Mouse (Mus musculus): Measurements from ENCODE around the gene Skiv2l. TPM values are rescaled to one million over a fixed set of nuclear protein-coding genes. Genes with fewer than 3 reads are reported as not detected.
"Not testable (repeated sequence)": the region's sequence is repeated elsewhere in the genome, so short reads cannot be mapped to it uniquely, and the experiment has no call there.

The Skiv2l gene
- polyA plus RNA-seq, 1 experiment from 2014 or later = 34.0 TPM

DNA sequence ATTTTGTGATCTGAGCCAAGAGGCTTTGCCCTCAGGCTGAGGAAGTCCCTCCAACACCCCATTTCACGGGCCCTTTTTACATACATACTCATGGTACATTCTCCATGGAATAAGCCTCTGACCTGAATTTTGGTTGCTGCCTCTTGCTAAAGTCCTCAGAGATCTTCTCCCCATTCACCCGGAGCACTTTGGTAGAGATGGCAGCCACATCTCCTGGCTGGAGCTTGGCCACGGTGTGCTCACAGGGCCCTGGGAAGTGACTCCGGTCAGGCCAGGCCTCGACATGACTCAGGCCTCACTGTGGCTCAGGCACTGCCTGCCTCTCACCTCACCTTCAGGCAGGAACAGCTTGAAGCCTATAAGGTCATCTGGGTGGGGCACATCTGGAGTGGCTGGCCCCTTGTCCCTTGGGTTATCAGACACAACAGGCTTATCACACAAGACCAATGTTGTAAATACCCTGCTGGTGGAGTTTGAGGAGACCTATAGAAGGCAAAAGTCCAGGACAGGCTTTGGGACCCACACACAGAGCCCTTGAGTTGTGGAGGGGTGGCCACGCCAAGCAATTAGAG is 9.2 kb downstream of the Skiv2l start:
- Histone ChIP-seq H3K27ac (peak overlapping the region; percentile 65), H3K4me1 (peaks cover 46% of the 10 kb centered on the region), H3K9ac (peak overlapping the region; percentile 51; the same call in 1 of the 2 replicates), H3K36me3 (peaks cover 80% of the 10 kb centered on the region), H3K4me3 (no peak overlapping the region), H3K27me3 (replicated peaks) (no peaks in the 10 kb centered on the region), H3K9me3 (replicated peaks) (no peaks in the 10 kb centered on the region), H3K4me2 (peak overlapping the region; percentile 37)
- WGBS (ENCODE audit: insufficient replicate concordance) = 70% methylated on average over 6 of the region's 6 CpGs
- ATAC-seq = peak; percentile 23; the same call in 1 of the 2 replicates

DNA sequence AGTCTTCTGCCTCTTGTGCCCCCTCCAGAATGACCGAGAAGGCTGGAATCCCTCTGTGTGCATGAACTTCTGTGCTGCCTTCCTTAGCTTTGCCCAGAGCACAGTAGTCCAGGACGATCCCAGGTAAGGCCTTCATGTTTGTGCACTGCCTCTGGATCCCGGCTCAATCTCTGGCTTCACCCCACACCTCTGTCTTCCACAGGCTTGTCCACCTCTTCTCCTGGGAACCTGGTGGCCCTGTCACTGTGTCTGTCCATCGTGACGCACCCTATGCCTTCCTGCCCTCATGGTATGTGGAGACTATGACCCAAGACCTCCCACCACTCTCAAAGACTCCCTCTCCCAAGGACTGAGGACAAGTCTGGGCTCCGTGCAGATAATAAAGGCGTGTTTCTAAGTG is 11.2 kb downstream of the Skiv2l start:
- peak overlapping the region; percentile 81; the same call in 1 of the 2 replicates for H3K9ac ChIP-seq
- no peak for ATAC-seq
- peaks cover 53% of the 10 kb centered on the region for H3K4me1 ChIP-seq
- 86% methylated on average over 7 of the region's 7 CpGs for WGBS (ENCODE audit: insufficient replicate concordance)
- H3K4me2 ChIP-seq = peak overlapping the region; percentile 97
- no peak overlapping the region; the same call in 1 of the 2 replicates for H3K27ac ChIP-seq
- no peaks in the 10 kb centered on the region for H3K27me3 ChIP-seq (replicated peaks)
- peak overlapping the region; percentile 76; the same call in 1 of the 2 replicates for H3K4me3 ChIP-seq
- H3K36me3 ChIP-seq = peaks cover 72% of the 10 kb centered on the region
- H3K9me3 ChIP-seq (replicated peaks) = no peaks in the 10 kb centered on the region

DNA sequence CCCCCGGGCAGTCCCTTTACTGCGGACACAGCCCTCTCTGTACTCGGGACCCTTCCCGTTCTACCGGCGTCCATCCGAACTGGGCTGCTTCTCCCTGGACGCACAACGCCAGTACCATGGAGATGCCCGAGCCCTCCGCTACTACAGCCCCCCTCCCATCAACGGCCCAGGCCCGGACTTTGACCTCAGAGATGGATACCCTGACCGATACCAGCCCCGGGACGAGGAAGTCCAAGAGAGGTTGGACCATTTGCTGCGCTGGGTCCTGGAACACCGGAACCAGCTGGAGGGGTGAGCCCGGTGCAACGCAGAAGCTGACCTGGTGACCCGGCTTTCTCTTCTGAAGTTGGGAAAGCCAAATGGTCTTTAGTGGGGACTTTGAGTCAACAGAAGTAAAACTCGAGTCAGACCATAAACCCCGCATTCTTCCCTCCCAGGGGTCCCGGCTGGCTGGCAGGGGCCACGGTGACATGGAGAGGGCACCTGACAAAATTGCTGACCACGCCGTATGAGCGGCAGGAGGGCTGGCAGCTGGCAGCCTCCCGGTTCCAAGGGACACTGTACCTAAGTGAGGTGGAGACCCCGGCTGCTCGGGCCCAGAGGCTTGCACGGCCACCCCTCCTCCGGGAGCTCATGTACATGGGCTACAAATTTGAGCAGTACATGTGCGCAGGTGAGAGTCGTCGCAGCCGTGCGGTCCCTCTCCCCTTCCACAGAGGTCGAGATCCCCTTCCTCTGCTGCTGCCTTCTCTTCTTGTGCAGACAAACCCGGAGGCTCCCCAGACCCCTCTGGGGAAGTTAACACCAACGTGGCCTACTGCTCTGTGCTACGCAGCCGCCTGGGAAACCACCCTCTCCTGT is 12.3 kb downstream of the Skiv2l start:
- Histone ChIP-seq H3K27ac (peak overlapping the region; percentile 87), H3K4me3 (peak overlapping the region; percentile 76), H3K9me3 (replicated peaks) (no peaks in the 10 kb centered on the region), H3K27me3 (replicated peaks) (no peaks in the 10 kb centered on the region), H3K36me3 (peaks cover 72% of the 10 kb centered on the region), H3K9ac (peak overlapping the region; percentile 81), H3K4me2 (peak overlapping the region; percentile 97), H3K4me1 (peaks cover 53% of the 10 kb centered on the region)
- WGBS (ENCODE audit: insufficient replicate concordance) = 34% methylated on average over 43 of the region's 43 CpGs
- ATAC-seq = peak; percentile 4; the same call in 1 of the 2 replicates

DNA sequence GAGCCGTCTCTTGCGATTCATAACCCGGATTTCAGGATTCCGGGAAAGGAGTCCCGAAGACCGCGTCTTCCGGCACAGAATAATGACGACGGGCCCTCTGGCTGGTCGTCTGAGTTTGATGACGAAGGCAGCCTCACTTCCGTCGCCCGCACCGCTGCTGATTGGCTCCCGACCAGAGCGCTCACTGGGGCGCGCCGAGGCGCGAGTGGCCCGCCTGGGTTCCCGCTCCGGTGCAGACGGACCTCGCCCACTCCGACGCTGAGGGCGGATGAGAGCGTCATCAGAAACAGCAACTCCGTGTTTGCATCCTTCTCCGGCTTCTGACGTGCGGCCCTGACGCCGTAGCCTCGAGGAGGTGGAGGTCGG is 13.2 kb downstream of the Skiv2l start, which contains the start of the genes Stk19 and Dxo:
Stk19 (minus strand) TSS at position 90 of the 366 bp plus-strand sequence.
Dxo (plus strand) TSS at position 164 of the 366 bp plus-strand sequence.
- H3K4me2 ChIP-seq = peak within 1 kb of the TSS; percentile 97
- H3K27me3 ChIP-seq (replicated peaks) = no peaks in the 10 kb centered on the region
- peak within 1 kb of the TSS; percentile 87 for H3K27ac ChIP-seq
- H3K36me3 ChIP-seq = peaks cover 72% of the 10 kb centered on the region
- peak within 1 kb of the TSS; percentile 76 for H3K4me3 ChIP-seq
- H3K4me1 ChIP-seq = peaks cover 50% of the 10 kb centered on the region
- peak within 1 kb of the TSS; percentile 81 for H3K9ac ChIP-seq
- H3K9me3 ChIP-seq (replicated peaks) = no peaks in the 10 kb centered on the region
- 1% methylated on average over 40 of the region's 40 CpGs for WGBS (ENCODE audit: insufficient replicate concordance)
- peak; percentile 92 for ATAC-seq

DNA sequence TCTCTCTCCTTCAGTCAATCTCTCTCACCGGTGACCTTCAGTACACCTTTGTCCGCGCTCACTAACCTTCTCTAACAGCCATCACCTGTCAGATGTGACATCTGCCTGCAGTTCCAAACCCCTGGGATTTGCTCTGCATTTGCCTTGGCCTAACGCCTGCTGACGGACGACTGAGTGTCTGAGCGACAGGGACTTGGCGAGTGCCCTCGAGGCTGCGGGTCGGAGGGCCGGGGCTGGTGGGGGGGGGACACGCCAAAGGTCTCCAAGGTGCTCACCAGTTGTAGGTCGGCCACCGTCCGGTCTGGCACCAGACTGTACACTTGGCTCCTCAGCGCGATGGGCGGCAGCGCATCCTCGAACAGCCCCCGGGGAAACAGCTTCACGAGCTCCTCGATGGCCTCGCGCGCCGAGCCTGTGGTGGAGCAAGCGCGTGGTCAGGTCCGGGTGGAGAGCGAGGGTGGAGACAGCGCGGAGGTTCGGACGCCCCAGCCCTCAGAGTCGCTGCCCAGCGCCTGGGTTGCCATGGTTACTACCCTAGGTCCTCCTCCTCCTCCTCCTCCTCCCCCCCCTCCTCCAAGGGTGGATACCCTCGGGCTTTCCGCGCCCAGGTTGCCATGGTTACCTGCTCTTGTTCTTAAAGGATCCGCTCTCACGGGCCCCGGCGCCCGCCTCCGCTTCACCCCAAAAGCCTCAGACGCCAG is 13.7 kb downstream of the Skiv2l start:
- peak overlapping the region; percentile 76 for H3K4me3 ChIP-seq
- peak overlapping the region; percentile 87 for H3K27ac ChIP-seq
- H3K36me3 ChIP-seq = peaks cover 72% of the 10 kb centered on the region
- ATAC-seq = peak; percentile 79
- H3K9me3 ChIP-seq (replicated peaks) = 0 out of 2 replicates have a peak, but pooled peaks cover under 1% of the 10 kb centered on the region
- peaks cover 45% of the 10 kb centered on the region for H3K4me1 ChIP-seq
- peak overlapping the region; percentile 69 for H3K9ac ChIP-seq
- 9% methylated on average over 48 of the region's 48 CpGs for WGBS (ENCODE audit: insufficient replicate concordance)
- peak overlapping the region; percentile 97 for H3K4me2 ChIP-seq
- no peaks in the 10 kb centered on the region for H3K27me3 ChIP-seq (replicated peaks)

DNA sequence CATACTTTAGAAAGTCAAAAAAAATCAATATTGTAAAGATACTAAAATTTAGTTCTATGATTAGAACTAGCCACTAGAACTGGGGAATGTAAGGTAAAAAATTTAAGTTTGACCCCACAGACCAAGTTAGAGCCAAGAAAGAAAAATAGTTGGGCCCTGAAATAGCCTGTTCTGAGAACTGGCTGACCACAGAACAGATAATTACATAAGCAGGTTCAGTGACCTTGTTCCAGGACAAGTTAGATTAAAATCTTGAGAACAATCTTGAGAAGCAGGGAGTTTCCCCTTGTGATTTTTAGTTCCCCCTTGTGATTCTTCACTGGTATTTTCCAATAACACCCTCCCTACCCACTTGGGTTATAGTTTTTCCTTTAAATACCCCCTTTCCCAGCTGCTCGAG is 19.2 kb downstream of the Skiv2l start:
- 79% methylated on average over 1 of the region's 1 CpGs for WGBS (ENCODE audit: insufficient replicate concordance)
- ATAC-seq; H3K4me2 ChIP-seq; H3K9me3 ChIP-seq (replicated peaks); H3K27ac ChIP-seq; H3K9ac ChIP-seq; H3K4me1 ChIP-seq; H3K27me3 ChIP-seq (replicated peaks); H3K4me3 ChIP-seq: not testable (repeated sequence)
- peaks cover 92% of the 10 kb centered on the region for H3K36me3 ChIP-seq

DNA sequence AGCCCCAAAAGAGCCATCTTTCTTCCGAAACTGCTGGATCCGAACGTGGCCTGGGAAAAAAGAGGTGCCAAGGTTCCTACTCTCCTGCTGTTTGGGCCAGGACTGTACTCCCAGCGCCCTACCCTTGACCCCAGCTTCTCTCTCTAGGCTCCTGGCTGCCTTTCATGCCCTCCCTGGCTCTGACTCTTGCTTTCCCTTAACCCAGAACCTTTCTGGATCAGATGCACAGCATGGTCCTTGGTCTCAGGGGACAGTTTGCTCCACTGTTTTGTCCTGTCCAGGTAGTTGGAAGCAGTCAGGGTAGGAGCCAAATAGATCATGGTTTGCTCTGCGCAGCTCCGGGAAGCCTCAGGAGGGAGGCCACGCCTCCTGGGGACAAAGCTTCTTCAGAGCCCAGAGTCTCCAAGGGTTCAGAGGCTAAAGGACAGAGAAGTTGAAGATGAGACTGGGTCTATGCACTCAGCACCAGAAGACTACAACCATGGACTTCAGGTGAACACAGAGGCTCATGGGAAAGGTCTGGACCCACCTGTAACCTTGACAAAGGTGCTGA is 35.1 kb downstream of the Skiv2l start:
- Histone ChIP-seq H3K9me3 (replicated peaks) (no peaks in the 10 kb centered on the region), H3K4me2 (no peak overlapping the region), H3K27ac (no peak overlapping the region), H3K4me1 (no peaks in the 10 kb centered on the region), H3K27me3 (replicated peaks) (peaks cover 4% of the 10 kb centered on the region; the same call in 1 of the 2 replicates), H3K4me3 (no peak overlapping the region), H3K9ac (no peak overlapping the region), H3K36me3 (no peaks in the 10 kb centered on the region)
- WGBS (ENCODE audit: insufficient replicate concordance) = 59% methylated on average over 7 of the region's 7 CpGs
- no peak for ATAC-seq

DNA sequence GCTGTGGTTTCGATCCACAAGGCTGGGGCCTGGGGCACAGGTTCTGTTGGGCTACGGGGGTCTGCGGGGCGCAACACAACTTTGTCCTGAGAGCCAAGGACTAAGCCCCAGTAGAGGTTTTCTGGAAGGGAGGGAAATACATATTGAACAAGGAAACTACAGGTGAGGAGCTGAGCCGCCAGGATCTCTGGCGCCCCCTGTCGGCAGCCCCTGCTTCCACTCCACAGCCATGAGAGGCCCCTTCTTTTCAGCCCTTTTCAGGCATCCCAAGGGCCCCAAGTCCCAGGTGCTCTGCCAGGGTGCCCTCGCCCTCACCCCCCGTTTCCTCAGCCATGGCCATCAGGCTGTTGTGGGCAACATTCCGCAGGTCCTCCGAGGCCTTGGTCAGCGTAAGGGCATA is 36.3 kb downstream of the Skiv2l start:
- H3K4me2 ChIP-seq; H3K27ac ChIP-seq; H3K4me3 ChIP-seq; ATAC-seq; H3K27me3 ChIP-seq (replicated peaks); H3K9me3 ChIP-seq (replicated peaks); H3K4me1 ChIP-seq; H3K9ac ChIP-seq; H3K36me3 ChIP-seq: not testable (repeated sequence)
- 44% methylated on average over 12 of the region's 12 CpGs for WGBS (ENCODE audit: insufficient replicate concordance)

DNA sequence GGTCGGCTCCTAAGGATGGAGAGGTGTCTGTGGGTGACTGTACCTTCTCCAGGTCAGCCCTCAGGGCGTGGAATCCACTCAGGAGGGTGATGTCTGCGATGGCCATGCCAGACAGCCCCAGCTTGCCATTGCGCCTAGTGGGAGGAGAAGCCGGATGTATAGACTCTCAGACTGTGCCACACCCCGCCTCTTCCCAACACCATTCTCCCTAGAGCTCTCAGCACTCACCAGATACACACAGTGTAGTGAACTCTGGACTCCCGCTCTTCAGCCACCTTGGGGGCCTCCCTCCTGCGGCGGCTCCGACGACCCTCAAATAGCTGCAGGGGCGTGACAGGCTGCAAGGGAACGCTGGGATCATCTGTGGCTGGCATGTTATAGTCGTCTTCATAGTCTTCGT is 38.7 kb downstream of the Skiv2l start:
- H3K4me2 ChIP-seq = no peak overlapping the region
- no peak overlapping the region for H3K4me3 ChIP-seq
- ATAC-seq = no peak
- no peaks in the 10 kb centered on the region for H3K9me3 ChIP-seq (replicated peaks)
- no peak overlapping the region for H3K27ac ChIP-seq
- WGBS (ENCODE audit: insufficient replicate concordance) = 63% methylated on average over 15 of the region's 15 CpGs
- H3K9ac ChIP-seq = no peak overlapping the region
- no peaks in the 10 kb centered on the region for H3K4me1 ChIP-seq
- H3K36me3 ChIP-seq = no peaks in the 10 kb centered on the region
- no peaks in the 10 kb centered on the region for H3K27me3 ChIP-seq (replicated peaks)

DNA sequence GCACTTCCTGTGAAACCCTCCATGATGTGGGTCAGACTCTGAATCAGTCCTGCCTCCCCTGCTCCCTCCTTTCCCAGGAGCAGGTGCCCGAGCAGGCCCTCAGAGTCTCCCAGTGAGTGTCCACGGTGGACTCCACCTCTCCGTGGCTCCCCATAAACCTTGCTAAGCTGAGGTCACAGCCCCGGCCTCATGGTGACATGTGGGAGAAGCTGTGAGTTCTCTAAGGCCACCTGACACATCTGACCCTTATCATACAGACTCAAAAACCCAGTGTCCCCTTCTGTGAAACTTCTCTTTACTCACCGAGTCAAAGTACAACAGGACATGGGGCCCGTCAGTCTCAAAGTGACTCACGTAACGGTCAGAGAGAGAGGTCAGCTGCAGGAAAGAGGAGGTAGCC is 39.2 kb downstream of the Skiv2l start:
- H3K27me3 ChIP-seq (replicated peaks); H3K9me3 ChIP-seq (replicated peaks); H3K4me3 ChIP-seq; H3K9ac ChIP-seq; H3K4me2 ChIP-seq; ATAC-seq; H3K27ac ChIP-seq; H3K4me1 ChIP-seq; H3K36me3 ChIP-seq: not testable (repeated sequence)
- WGBS (ENCODE audit: insufficient replicate concordance) = 53% methylated on average over 8 of the region's 8 CpGs

DNA sequence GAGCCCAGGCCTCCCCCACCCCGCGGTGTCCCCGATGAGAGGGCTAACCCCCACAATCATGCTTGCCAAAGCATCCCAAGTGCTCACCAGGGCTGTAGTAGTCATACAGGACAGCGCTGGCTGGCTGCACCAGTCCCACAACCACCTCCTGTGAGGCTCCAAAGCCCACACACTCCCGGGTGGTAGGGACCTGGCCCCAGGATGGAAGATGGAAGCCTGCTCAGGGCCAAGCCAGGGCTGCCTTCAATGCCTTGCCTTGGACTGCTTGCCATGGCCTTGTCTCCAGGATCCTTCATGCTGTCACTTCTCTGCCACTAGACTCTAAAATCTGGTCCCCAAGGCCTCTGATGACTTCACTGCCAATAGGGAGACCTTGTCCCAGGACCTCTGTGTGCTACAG is 39.6 kb downstream of the Skiv2l start:
- not testable (repeated sequence) for H3K4me3 ChIP-seq; H3K9ac ChIP-seq; H3K36me3 ChIP-seq; H3K27ac ChIP-seq; H3K27me3 ChIP-seq (replicated peaks); H3K9me3 ChIP-seq (replicated peaks); H3K4me1 ChIP-seq; ATAC-seq; H3K4me2 ChIP-seq
- WGBS (ENCODE audit: insufficient replicate concordance) = 72% methylated on average over 5 of the region's 5 CpGs
